Mouse (Mus musculus) leukemia stem cell, adult 10-12 weeks (primary cell): ENCODE data around the gene Ubxn10. TPM values are rescaled to one million over a fixed set of nuclear protein-coding genes. Genes with fewer than 3 reads are reported as not detected.

Experiments
- polyA plus RNA-seq: library from polyadenylated mRNA; stranded (reverse); fragments of >175 nt; gene quantifications from 2 replicates; pipeline ENCODE4 v1.2.3, GENCODE M21; 2012; ENCODE audit warnings: low replicate concordance

Ubxn10 gene
- polyA plus RNA-seq = not detected in 2 replicates

DNA sequence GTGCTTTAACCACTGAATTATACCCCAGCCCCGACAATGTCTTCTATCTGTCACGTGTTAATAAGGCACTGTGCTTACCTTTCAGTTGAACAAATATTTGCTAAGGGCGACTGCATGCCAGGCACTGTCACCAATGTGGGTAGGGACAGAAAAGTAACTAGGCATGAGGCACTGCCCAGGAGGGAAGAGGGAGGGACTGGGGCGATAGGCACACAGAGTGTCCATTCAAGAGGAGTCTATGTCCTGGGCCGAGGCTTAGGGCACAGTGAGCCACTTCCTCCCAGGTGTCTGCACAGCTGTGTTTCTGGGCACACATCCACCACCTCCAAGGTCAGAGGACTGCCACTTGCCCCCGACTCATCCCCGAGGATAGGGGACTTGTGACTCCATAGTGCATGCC, at the start of gene Ubxn10:
TSS of gene Ubxn10 (minus strand) at position 137 of the 400 bp plus-strand sequence.

DNA sequence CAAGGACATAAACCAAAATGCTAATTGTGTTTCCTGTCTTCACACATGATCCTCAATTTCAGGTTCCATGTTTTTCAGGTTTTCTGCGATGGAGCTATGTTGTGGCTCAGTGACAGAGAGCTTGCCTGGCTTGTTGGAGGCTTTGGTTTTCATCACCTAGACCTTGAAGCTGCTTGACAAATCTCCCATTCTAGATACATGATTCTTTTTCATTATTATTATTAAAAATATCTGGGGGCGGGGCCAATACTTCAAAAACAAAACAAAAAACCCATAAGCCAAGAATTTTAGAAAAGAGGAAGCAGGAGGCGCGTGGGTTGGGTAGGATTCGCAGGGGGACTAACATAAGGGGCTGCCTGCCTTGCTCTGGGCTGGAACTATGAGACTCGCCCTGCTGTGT, 38.5 kb upstream of the Ubxn10 start, which contains the start of gene Pla2g2d:
TSS of gene Pla2g2d (plus strand) at position 301 of the 400 bp plus-strand sequence.

DNA sequence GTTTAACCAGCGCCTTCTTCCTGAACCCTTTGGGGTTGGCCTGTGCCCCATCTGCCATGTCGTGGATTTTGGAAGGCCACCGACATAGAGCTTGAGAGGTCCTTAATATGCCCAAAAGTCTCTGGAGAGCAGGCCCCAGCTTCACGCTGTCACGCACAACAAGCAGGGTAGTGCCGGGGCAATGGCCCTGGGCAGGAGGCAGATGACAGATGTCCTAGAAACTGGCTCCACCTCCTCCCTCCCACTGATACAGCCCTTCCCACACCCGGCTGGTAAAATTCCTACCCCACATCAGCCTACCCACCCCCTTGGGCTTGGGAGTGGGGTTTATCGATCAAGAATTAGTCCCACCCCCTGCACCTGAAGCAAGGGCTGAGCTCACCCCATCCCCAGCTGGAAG, 20.4 kb upstream of the Ubxn10 start, which contains the start of gene Pla2g2f:
TSS of gene Pla2g2f (minus strand) at position 211 of the 400 bp plus-strand sequence.

DNA sequence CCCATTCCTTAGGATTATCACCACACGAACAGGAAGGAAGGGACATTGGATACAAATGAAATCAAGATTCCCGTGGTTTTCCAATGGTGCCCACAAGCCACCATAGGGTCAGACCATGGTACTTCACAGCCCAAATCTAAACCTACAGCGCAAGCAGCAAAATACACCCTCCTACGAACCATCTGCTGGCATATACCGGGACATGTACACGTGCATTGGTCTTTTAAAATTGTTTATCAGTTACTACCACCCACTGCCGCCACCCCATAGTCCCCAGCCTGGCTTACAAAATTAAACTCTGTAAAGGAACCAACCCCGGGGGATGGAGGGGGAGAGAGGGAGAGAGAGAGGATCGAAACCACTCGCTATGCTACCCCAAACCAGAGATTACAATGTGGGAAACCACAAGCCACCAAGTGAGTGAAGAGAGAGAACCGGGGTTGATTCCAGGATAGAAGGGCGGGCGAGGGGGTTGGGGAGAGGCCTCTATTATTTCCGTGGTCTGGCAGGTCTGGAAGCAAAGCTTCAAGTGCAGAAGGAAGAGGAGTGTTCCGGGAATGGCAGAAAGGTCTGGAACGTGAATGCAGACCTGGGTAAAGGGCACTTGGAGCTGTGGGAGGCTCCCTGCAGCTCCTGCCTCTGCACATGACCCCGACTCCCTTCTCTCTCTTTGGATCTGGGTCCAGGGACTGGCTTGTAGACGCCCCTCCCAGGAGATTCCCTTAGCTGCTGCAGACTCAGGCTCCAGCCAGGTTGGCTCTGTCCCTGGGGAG, 12.4 kb downstream of the Ubxn10 start, which contains the start of gene Pla2g2c:
TSS of gene Pla2g2c (plus strand) at position 439 of the 773 bp plus-strand sequence.

Other genes starting within 250 kb of the Ubxn10 start
- gene Vwa5b1, start 101.3 kb downstream of the Ubxn10 start, polyA plus RNA-seq = not detected in 2 replicates
- gene Pla2g2c, start 12.4 kb downstream of the Ubxn10 start, polyA plus RNA-seq = not detected in 2 replicates
- 0.18 TPM in 1 of 2 replicates, not detected in the other for gene Pla2g2f, start 20.5 kb upstream of the Ubxn10 start, polyA plus RNA-seq
- gene Pla2g2d, start 38.6 kb upstream of the Ubxn10 start, polyA plus RNA-seq = 0.57 TPM in 1 of 2 replicates, not detected in the other
- 4.9 TPM in 1 of 2 replicates, not detected in the other for gene Pla2g5, start 126.3 kb upstream of the Ubxn10 start, polyA plus RNA-seq
- gene Gm13030, start 136.8 kb upstream of the Ubxn10 start, polyA plus RNA-seq = not detected in 2 replicates
- 0.95 TPM in 1 of 2 replicates, not detected in the other for gene Pla2g2e, start 140.8 kb upstream of the Ubxn10 start, polyA plus RNA-seq
- gene Otud3, start 176.8 kb upstream of the Ubxn10 start, polyA plus RNA-seq = 5.3 and 6.2 TPM in 2 replicates
- gene Rnf186, start 229.9 kb upstream of the Ubxn10 start, polyA plus RNA-seq = not detected in 2 replicates
- gene Tmco4, start 235.7 kb upstream of the Ubxn10 start, polyA plus RNA-seq = 8.3 and 13.7 TPM in 2 replicates